Mouse (Mus musculus): ENCODE results near the gene Ptrh1.

Gene Ptrh1

DNA sequence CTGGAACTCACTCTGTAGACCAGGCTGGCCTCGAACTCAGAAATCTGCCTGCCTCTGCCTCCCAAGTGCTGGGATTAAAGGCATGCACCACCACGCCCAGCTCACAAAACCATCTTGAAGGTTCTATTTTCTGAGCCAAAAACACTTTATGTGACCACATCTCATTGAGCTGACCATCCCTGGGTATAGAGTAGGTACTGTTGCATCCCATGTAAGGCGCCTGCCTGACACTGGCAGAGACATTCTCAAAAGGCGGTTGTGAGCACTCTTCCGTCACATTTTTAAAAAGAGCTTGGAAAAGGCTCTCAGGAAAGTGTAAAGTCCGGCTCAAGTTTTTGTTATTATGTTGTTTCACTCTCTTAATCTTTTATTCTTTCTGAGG is 18.9 kb upstream of the Ptrh1 start:
- no peak for DNase-seq (ENCODE audit: low spot score in 2 of 2)

DNA sequence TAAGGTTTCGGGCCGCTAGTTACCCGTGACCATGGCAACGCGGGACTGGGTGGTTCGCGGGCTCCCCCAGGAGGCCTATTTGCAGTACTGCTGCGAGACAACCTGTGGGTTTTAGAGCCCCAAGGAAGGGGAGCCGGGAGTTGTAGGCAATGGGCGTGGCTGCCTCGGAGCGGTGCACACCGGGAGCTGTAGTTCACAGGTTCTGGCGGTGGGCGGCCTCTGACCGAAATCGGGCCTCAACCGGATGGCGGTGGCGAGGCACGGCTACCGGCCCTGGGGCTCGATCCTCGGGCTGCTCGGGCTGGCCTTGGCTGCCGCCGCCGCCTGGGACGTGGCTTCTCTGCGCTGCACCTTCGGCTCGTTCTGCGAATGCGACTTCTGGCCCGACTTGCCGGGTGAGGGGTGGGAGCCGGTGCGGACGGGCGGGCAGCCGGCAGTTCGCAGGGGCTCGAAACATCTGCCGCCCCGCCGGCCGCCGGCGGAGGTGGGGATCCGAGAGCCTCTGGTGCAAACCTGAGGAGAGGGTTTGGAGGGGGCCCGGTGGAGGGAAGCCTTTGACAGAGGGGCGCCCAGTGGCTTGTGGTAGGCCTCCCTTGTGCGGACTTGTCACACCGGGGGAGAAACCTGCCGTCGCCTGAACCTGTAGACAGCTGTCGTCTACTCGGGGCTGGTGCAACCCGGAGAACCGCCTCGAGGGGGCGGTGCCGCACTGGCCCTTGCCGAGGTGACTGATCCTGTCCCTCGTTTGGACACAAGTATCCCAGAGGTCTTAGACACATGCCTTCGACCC is 18.3 kb upstream of the Ptrh1 start, which contains the start of gene Tor2a:
Gene Tor2a (plus strand): TSS at position 179 of the 790 bp plus-strand sequence.
- DNase-seq (ENCODE audit: low spot score in 2 of 2): peak; percentile 96 to 98

DNA sequence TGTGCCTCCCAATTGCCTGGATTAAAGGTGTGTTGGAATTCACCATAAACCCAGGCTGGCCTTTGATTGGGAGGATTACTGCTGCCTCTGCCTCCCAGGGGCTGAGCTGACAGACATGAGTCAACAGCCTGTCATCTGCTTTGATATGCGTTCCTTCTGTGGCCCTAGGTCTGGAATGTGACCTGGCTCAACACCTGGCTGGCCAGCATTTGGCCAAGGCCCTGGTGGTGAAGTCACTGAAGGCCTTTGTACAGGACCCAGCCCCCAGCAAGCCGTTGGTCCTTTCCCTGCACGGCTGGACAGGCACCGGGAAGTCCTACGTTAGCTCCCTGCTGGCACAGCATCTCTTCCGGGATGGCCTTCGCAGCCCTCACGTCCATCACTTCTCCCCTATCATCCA is 17.1 kb upstream of the Ptrh1 start:
- DNase-seq (ENCODE audit: low spot score in 2 of 2): no peak

DNA sequence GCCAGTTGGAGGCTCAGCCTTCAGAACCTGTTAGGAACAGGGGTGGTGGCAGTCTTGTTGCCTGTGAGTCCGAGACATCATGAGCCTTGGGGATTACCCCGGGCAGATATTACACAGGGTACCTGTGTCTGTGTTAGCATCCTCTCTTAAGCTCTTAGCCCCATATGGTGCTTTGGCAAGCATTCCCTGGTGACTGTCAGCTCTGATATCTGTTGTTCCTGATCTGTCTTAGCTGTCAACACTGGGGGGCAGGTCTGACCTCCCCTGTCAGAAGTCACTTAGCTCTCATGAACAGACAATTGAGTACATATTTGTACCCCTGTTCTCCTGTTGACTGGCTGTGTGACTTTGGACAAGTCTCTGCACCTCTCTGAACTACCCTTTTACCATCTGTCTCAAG is 16.6 kb upstream of the Ptrh1 start:
- no peak for DNase-seq (ENCODE audit: low spot score in 2 of 2)

DNA sequence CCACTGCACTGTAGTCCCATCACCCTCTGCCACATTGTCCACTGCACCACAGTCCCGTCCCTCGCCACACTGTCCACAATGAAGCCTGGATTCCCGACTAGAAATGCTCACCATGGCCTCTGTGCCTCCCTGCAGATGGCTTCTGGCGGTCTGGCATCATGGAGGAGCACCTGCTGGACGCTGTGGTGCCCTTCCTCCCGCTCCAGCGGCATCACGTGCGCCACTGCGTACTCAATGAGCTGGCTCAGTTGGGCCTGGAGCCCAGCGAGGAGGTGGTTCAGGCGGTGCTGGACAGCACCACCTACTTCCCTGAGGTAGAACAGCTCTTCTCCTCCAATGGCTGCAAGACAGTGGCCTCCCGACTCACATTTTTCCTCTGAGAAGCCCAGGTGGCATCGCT is 14.2 kb upstream of the Ptrh1 start:
- no peak for DNase-seq (ENCODE audit: low spot score in 2 of 2)

DNA sequence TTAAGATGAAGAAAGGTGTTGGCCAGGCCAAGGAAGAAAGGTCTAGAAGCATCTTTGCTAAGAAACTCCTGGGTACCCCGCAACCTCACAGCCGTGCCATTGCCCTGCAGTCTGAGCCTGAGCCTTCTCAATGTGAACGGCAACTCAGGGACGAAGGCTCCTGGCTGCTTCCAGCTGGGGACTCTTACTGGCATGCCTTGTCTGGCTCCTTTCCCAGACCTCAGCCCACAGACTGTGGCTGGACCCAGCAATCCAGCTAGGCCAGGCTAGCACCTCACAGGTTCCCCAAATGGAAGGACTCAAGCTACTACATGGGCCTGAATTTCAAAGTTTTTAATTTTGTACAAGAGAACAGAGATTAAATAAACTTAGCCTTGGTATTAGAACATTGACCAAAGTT is 13.7 kb upstream of the Ptrh1 start:
- no peak for DNase-seq (ENCODE audit: low spot score in 2 of 2)

DNA sequence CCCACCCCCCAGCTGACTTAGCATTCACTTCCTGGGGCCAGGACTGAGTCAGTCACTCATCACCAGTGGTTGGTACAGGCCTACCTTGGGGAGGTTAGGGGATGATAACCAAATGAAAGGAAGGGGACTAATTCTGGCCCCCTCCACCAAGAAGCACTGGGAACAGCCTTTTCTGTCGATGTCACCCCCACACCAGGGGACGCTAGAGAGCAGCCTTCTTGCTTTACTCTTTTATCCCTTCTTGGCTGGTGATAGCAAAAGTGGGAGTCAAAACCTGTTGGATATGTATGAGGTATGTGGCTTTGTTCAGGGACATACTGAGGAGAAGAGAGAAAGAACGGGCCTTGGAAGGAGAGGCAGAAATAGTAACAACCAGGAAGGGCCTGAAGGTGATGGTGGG is 12.2 kb upstream of the Ptrh1 start:
- DNase-seq (ENCODE audit: low spot score in 2 of 2): no peak

DNA sequence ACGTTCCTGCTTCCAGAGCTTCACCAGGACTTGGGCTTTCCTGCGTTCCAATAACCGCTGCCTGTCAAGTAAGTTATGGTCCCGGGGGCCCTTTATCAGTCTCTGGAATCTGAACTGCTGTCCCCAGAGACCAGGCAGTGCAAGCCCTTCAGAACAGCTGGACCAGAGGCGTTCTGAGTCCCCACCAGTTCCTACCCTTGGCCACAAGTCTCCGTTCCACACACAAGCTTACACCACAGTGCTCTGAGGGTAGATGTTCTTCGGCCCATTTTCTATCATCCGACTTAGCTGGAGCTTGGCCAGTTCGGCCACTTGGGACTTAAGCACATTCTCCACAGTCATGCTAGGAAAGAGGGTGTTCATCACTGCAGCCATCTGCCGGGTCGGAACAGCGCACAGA is 8.3 kb upstream of the Ptrh1 start:
- DNase-seq (ENCODE audit: low spot score in 2 of 2): no peak

DNA sequence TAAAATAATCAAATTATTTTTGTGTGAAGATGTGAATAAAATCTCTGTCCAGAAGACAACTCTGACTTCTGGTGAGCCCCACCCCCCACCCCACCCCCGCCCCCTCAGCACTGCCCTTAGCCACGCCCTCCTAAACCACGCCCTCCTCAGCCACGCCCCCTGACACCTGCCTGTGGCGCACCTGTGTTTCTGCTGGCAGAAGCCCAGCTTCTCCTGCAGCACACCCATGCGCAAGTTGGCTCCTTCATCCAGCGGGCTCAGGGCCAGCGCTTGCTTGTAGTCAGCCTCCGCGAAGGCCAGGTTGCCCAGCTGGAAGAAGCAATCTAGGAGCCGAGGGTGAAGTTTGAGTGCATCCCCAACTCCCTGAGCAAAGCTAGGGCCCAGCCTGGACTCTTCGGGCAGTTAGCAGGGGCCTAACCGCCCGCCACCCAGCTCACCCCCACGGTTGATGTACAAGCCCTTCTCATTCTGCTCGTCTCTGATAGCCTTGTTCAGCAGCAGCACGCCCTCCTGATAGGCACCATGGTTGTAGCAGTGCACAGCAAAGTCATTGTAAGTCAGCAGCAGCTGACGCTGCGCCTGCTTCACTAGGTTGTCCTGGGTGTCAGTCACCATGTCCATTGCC is 6.8 kb upstream of the Ptrh1 start:
- DNase-seq (ENCODE audit: low spot score in 2 of 2): no peak

DNA sequence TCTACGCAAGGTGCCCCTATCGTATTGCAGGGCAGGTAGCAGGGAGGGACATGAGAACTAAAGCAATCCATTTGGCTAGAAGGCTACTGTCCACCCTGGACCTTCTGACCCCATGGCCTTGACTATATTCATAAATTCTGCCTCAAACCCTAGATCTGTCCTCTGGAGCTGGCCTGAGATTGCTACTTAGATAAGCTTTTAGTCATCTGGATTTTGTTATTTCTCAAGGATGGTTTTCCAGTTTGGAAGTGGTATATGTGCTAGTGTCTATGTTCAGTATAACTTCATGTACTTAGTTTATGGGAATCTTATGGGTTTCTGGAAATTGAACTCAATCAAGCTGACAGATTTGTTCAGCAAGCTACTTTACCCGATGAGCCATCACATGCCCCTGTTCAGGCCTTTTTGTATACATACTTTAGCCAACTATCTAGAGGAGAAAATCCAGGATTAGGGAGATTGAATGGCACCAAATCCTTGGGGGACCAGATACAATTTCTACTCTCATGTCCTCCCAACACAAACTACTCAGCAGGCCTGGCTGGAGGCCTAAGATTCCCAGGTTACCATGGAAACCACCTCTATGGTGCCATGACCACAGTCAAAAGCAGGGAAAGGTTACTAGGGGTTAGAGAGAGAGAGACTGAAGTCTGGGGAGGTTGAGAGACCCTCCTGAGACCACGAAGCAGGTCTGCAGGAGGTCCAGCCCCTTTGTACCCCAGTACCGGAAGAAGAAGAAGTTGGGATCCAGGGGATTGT is 6.1 kb upstream of the Ptrh1 start:
- DNase-seq (ENCODE audit: low spot score in 2 of 2): no peak

DNA sequence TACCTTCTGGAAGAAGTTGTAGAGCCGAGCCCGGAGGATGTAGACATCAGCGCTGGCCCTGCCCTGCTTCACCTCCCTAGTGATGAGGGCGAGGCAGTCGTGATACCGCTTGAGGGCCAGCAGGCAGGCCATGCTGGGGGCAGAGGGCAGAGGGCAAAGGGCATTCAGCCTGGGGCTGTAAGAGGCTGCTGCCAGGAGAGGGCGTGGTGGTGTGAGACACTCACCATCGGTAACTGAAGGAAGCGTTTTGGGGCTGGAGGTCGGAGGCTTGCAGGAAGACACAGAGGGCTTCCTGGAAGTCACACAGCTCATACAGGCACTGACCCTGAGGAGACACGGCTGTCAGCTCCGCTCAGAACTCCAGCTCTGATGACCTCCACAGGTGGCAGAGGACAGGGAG is 3.7 kb upstream of the Ptrh1 start:
- no peak for DNase-seq (ENCODE audit: low spot score in 2 of 2)

DNA sequence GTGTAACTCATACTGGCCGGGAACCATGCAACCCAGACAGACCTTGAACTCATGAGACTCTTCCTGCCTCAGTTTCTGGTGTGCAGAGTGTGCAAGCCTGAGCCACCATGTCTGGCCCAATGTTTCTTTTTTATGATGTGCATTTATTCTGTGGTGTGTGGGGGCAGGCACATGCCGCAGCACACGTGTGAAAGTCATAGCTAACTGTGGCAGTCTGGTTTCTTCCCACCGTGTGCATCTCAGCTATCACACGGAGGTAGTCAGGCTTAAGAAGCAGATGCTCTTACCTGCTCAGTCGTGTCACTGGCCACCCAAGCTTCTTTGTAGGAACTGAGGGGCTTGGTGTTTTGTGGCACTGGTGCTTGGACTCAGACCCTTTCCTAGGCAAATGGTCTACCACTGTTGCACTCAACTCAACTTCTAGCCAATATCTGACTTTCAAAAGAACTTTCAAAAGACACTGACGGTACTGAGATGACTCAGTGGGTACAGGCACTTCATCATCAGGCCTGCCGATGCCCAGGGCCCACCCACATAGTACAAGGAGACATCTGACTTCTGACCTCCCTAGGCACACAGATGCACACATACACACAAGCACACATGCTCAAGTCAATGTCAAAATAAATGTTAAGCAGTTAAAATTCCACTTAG is 2.8 kb upstream of the Ptrh1 start:
- DNase-seq (ENCODE audit: low spot score in 2 of 2): no peak

DNA sequence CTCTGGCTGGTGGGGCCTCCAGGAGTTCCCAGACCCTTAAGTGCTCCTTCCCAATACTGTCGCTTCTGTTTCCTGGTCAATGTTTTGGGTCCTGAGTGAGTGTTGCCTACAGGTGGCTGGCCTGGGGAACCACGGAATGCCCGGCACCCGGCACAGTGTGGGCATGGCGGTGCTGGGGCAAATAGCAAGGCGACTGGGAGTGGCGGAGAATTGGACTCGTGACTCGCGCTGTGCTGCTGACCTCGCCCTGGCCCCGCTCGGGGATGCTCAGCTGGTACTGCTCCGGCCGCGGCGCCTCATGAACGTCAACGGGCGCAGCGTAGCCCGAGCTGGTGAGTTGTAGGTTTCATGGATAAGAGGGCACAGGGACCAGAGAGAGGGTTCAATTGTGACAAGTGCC is 606 bp downstream of the Ptrh1 start:
- no peak for DNase-seq (ENCODE audit: low spot score in 2 of 2)

DNA sequence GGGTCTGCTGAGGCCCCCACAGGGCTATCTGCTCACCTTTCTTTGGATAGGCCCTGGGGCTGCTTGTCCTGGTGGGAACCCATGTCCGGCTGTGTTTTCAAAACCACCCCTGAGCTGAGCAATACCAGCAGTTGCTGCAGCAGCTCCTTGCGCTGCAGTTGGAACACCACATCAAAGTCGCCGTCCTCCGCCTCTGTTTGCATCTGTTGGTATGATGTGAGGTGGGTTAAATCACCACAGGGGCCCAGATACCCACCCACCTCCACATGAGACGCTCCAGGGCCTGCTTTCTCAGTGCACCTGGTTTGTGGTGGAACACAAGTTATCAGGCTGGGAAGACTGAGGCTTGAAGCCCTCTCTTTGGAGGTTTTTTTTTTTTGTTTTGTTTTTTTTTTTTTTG is 2.5 kb downstream of the Ptrh1 start:
- no peak for DNase-seq (ENCODE audit: low spot score in 2 of 2)

DNA sequence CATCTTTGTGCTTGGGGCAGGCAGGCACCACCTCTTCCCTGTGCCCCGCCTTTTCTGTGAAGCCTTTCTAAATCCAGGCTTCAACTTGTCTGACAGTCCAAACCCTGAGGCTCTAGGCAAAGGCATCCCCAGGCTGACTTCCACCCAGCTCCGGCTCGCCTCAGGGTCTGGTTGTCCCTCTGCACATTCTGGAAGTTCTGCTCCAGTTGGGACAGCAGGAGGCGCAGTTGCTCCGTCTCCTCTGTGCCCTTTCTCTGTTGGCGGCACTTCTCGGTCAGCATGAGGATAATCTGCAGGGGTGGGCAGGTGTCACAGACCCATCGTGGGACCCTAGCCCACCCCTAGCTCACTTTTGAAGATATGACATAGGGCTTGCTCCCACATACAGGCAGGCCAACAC is 3.5 kb downstream of the Ptrh1 start:
- peak; percentile 66 to 74 for DNase-seq (ENCODE audit: low spot score in 2 of 2)

DNA sequence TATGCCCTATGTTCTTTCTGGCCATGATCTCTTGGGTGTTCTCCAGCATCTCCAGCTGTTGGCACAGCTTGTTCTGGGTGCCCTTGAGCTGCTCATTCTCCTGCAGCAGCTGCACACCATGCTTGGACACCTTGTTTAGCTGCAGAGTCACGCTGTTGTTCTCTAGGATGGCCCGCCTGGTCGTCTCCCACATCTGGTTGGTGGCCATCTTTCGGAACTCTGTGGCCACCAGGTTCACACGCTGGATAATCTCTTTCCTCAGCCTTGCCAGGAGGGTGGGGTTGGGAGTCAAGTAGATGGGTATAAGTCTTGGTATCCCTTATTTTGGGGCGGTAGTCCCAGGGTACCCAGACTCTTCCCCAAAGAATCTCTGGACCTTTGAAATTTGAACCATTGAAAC is 4.1 kb downstream of the Ptrh1 start:
- no peak for DNase-seq (ENCODE audit: low spot score in 2 of 2)

DNA sequence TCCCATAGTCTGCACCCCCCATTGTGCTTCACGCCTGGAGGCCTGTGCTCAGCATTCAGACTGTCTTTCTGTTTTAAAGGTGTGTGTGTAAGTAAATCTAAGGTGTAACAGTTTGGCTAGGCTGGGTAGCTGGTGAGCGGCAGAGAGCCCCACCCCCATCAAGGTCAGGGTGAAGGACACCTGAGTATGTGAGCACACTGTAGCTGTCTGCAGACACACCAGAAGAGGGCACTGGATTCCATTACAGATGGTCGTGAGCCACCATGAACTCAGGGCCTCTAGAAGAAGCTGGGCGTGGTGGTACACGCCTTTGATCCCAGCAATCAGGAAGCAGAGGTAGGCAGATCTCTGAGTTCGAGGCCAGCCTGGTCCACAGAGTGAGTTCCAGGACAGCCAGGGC is 6.1 kb downstream of the Ptrh1 start:
- DNase-seq (ENCODE audit: low spot score in 2 of 2): no peak

DNA sequence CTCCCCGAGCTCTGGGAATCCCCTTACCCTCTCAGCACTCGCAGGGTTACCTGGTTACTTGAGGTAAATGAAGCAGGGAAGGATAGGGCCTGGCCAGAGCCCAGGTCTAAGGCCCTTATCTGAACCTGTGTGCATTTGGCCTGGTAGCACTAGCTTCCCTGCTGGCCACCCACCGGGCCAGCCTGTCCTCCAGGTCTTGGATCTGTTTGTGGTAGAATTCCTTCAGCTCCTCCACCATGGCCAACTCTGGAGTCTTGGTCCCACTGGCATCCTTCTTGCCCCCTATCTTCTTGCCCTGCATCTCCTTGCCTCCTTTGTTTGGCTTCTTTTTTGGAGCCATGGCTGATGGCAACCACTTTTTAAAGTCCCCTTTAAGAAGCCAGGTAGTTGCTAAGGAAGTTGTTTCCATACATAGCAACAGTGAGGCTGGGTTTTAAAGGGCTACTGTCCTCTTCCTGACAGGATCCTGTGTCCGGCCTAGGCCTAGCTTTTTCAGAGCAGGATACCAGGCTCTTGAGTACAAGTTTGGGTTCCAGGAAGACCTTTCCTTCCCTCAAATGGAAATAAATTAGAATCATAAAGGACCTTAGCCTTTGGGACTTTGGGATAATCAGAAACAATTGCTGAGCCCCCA is 8.6 kb downstream of the Ptrh1 start, which contains the start of gene Cfap157:
Gene Cfap157 (minus strand): TSS at position 381 of the 634 bp plus-strand sequence.
- no peak for DNase-seq (ENCODE audit: low spot score in 2 of 2)

DNA sequence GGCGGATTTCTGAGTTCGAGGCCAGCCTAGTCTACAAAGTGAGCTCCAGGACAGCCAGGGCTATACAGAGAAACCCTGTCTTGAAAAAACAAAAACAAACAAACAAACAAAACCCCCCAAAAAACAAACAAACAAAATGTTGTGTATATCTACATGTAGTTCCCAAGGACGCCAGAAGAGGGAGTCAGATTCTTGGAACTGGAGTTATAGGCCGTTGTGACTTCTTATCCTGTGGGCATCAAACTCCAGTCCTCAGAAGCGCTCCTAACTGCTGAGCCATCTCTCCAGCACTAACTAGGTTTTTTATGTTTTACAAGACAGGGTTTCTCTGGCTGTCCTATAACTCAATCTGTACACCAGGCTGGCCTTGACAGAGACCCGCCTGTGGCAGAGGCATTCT is 11.6 kb downstream of the Ptrh1 start:
- DNase-seq (ENCODE audit: low spot score in 2 of 2): no peak

DNA sequence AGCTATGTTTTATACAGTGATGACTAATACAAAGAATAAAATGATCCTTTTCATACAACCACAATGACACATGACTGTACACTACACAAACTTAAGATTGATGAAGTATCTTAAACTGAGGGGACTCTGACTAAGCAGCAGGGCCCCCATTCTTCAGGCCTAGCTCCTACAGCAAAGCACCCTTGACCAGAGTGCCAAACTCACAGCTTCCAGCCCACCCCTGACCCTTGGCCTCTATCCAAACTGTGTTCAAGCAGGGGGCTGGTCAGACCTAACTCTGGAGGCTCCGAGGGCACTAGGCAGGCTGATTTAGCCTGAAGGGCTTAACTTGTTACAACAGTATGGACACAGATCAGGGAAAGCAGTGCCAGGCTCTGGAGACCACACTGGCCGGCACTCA is 13.0 kb downstream of the Ptrh1 start:
- DNase-seq (ENCODE audit: low spot score in 2 of 2): no peak

DNA sequence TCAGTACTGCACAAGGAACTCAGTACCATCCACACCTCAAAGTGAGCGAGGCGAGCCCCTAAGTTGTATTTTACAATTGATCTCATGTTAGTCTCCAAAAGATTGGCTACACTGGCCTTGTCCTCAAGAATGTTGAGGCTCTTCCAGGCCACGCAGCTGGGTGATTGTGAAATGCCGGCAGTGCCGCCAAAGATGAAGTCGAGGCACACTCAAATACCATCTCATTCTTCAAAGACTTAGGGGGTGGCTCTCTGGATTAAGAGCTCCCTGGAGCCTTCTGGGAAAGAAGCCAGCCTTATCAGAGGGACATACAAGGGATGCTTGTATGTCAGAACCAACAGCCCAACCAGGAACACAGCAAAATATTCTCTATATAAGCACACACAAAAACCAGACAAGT is 15.7 kb downstream of the Ptrh1 start:
- DNase-seq (ENCODE audit: low spot score in 2 of 2): peak in 1 of 2 experiments; percentile 52

All from urinary bladder, postnatal 4 days (tissue).